Mouse (Mus musculus): Measurements from ENCODE around the gene Pofut2.
"Not testable (repeated sequence)": the region's sequence is repeated elsewhere in the genome, so short reads cannot be mapped to it uniquely, and the experiment has no call there.

Gene Pofut2

GRCm38 (mm10) chr10:77272980-77273730 lies 14.1 kb downstream of the Pofut2 start:
- no peak for DNase-seq (ENCODE audit: low spot score)

GRCm38 (mm10) chr10:77273798-77274197 lies 14.8 kb downstream of the Pofut2 start:
- no peak for DNase-seq (ENCODE audit: low spot score)

DNA sequence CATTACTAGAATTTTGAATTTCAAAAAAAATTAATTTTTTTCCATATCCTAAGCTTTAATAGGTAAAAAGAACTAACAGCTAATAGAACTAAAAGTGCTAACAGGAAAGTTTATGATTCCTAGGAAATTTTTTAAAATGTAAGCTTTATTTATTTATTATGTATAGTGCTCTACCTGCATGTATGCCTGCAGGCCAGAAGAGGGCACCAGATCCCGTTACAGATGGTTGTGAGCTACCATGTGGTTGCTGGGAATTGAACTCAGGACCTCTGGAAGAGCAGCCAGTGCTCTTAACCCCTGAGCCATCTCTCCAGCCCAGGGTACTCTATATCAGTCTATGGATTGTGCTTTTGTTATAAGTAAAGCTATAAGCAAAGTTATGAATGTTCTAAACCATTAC lies 23.1 kb downstream of the Pofut2 start:
- not testable (repeated sequence) for DNase-seq (ENCODE audit: low spot score)

DNA sequence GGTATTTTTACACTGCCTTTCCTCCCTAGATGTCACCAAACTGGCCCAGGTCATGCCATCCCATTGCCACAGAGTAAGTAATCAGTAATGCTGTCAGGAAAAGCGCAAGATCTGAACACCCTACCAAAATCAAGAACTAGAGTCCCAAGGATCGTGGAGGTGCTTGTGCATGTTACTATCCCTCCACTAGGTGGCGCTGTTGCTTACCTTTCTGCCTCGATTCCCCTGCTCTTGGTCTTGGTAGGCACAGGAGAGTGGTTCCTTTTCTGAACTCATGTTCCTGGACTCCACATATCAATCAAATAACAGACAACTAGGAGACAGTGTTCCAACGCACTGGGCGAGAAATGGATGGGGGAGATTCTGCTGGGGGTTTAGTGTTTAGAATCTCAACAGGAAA lies 23.8 kb downstream of the Pofut2 start:
- DNase-seq (ENCODE audit: low spot score): no peak

GRCm38 (mm10) chr10:77284832-77285231 lies 25.8 kb downstream of the Pofut2 start:
- DNase-seq (ENCODE audit: low spot score): no peak

GRCm38 (mm10) chr10:77287626-77288025 lies 28.6 kb downstream of the Pofut2 start:
- no peak for DNase-seq (ENCODE audit: low spot score)

DNA sequence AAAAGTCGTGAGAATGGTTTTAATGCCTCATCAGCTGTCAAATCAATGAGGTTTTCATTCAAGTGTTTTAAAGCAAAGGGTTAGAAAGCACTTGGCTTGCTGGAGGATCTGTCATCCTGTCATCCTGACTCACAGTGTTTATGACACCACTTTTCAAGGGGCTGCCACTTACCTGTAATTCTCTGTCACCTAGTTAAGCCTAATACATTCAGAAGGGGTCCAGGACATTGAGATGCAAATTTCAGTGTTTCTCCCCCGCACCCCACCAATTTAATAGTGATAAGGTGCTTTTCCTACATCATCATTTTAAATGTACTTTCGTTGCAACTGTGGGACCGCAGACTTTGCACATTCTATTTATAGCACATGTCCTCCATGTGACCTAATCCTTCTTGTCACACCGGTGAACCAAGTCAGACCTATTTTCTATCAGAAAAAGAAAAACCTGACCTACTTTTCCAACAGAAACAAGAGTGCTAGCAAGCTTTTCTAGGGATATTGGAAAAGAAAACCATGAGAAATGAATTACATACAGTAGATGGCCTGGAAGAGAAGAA lies 29.7 kb downstream of the Pofut2 start:
- no peak for DNase-seq (ENCODE audit: low spot score)

DNA sequence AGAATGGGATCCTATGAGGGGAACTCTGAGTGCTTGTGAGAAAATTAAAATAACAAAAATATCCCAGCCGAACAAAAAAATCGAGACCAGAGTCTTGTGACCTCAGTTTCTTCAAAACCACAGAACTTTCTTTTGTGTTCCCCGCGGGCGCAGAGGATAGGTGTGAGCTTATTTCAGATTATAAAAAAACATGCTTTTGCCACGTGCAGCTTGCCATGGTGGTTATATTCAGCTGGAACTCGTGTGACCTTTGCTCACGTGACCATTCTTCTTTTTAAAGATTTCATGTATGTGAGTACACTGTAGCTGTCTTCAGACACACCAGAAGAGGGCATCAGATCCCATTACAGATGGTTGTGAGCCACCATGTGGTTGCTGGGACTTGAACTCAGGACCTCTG lies 30.5 kb downstream of the Pofut2 start:
- no peak for DNase-seq (ENCODE audit: low spot score)

GRCm38 (mm10) chr10:77290624-77291366 lies 31.8 kb downstream of the Pofut2 start:
- DNase-seq (ENCODE audit: low spot score): no peak

- no peak for DNase-seq (ENCODE audit: low spot score)
These were observed 35.7 kb downstream of the Pofut2 start for GRCm38 (mm10) chr10:77294691-77295090.

DNA sequence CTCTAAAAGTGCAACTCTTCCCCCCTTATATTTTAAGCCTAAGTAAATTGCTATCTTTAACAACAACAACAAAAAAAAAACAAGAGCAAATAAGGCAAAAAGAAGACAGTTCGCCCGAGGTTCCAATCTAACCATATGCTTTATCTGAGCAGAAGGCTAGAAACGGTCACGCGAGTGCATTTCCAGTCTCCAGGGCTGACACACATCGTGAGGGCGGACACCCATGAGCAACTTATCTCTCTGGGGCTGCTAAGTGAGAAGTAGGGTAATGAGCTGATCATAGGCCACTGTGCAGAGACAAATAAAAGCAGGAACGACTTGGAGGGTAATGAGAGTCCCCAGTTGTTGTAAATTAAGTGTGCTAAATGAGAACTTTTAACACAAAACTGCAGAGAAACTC lies 39.6 kb downstream of the Pofut2 start:
- no peak for DNase-seq (ENCODE audit: low spot score)

DNA sequence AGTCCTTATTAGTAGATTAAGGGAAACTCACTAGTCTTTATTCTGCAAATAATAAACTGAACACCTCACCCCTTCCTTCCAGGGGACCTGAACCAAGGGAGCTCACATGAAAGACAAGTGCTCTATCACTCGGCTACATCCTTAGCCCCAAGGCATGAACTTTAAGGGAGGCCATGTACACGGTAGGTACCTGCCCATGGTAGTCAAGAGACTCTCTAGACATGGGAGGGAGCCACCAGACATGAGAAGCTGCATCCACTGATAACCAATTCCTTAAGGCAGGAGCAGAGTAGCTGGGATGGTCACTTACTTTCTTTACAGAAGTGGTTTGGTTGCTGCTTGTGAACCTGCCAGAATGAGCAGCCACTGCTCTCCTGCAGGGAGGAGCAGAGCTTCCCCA lies 40.2 kb downstream of the Pofut2 start:
- DNase-seq (ENCODE audit: low spot score): no peak

DNA sequence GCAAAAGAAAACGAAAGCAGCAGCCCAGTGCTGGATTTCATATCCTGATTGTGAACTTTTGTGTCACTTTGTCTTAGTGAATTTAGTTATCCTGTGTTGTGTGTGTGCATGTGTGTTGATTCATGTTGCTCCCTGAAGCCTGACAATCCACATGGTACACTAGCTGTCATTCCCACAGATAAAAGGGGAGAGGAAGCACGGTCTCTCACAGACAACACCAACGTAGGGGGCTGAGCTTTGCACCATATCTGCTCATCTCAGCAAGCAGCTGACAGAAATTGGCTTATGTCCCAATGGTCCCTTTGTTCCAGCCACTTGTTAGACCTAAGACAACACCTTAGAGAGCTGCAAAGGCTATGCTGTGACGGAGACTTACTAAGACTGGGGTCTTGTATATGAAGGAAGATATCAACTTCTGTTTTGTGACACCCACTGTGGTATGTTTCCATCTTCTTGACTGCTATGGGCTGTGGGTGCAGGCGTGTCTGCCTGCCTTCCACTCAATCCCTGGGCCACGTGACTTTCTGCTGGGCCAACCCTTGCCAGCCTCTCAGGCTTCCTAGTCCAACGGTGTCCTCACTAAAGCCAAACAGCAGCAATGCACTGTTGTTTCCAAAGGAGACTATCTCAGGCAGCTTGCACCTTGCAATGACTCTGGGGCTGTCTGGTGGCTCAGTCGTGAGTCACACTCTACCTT lies 41.4 kb downstream of the Pofut2 start:
- no peak for DNase-seq (ENCODE audit: low spot score)

GRCm38 (mm10) chr10:77300934-77301297 lies 41.9 kb downstream of the Pofut2 start:
- DNase-seq (ENCODE audit: low spot score): no peak

DNA sequence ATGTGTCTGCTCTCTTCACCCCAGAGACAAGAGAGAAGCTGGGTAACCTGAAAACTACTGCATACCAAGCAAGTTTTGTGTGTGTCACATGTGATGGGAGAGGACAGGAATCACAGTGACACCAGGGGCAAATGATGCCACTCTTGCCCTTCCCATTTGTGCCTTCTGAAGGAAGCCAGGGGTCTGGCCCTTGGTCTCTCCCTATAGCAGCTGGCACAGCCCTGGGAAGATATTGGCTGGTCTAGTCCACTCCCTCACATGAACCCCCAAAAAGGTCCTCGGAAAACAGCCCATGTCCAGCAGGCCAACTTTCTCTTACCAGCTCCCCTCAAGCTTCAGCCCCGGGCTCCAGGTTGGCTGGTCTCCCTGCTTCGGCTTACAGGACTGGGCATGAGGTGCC lies 45.3 kb downstream of the Pofut2 start:
- no peak for DNase-seq (ENCODE audit: low spot score)

DNA sequence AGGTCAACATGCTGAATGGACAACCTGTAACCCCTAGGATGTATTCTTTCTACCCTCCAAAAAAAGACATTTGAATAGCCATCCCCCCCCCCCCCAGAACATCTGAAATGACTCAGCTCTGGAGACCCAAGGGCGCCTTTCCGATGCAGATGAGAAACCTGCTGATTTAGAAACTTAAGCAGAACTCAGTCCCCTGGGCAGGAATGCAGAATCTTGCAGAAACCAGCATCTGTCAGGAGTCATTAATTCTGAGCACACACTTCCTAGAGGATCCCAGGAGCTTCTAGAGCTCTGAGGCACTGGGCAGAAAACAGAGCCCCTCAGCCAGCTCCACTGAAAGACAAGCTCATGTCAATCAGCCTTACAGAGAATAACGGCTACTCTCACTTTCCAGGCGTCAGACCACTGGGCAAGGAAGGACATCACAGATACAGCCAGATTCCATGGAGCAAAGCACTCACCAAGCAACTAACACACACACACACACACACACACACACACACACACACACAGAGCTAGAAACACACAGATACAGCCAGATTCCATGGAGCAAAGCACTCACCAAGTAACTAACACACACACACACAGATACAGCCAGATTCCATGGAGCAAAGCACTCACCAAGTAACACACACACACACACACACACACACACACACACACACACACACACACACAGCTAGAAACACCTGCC lies 46.0 kb downstream of the Pofut2 start:
- DNase-seq (ENCODE audit: low spot score): no peak

GRCm38 (mm10) chr10:77305766-77306165 lies 46.7 kb downstream of the Pofut2 start:
- DNase-seq (ENCODE audit: low spot score): no peak

DNA sequence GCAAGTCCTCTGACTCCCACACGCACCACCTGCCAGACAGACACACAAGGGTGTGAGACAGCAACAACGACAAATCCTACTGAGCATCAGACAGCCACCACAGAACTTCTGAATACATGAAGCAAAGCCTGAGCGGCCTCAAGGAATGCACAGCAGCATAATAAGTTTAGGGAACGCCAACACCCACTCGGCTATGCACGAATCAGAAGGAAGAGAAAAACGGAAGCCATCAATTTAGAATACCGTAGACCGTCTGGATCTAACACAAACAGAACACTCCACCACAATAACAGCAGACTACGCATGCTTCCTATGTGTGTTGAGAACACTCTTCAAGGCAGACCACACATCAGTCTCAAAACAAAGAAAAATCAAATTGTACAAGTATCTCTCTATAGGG lies 50.0 kb downstream of the Pofut2 start:
- DNase-seq (ENCODE audit: low spot score): no peak

DNA sequence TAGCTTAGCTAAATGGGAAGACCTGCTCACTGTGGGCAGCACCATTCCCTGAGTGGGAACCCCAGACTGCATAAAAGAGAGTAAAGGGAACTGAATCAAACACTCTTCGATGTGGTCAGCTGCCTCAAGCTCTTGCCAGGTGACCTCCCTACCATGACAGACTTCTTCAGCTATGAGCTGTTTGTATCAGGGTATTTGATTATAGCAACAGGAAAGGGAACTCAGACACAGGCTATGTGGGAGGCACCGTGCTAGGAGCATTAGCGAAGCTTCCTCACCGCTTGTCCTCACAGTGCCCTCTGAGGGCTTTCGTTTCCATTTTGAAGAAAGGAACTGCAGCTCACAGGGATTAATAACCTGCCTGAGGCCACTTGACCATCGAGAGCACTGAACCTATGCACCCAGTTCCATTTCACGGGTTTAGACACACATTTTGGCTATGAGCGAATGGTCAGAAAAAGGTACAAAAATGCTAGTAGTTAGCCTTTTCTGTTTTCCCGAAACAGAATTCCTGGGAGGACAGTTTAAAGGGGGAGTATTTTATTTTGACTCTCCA lies 55.8 kb downstream of the Pofut2 start:
- DNase-seq (ENCODE audit: low spot score): no peak

DNA sequence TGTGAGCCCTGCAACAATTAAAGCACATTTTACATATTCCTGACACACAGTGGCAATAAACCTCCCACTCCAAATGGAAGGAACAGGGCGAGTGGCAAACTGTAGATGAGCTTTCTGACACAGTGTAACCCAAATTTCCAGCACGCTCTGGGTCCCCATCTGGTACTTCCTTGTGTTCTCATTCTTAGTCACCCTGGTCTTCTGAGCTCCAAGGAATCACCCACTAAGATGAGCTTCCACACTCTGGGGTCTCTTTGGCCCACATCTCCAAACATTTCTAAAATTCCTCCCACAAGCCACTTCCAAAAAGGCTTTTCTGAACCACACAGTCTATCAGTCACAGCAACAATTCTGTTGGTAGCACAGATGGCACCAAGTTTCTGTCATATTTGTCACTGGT lies 56.7 kb downstream of the Pofut2 start:
- no peak for DNase-seq (ENCODE audit: low spot score)
